In the genomic region with DNA sequence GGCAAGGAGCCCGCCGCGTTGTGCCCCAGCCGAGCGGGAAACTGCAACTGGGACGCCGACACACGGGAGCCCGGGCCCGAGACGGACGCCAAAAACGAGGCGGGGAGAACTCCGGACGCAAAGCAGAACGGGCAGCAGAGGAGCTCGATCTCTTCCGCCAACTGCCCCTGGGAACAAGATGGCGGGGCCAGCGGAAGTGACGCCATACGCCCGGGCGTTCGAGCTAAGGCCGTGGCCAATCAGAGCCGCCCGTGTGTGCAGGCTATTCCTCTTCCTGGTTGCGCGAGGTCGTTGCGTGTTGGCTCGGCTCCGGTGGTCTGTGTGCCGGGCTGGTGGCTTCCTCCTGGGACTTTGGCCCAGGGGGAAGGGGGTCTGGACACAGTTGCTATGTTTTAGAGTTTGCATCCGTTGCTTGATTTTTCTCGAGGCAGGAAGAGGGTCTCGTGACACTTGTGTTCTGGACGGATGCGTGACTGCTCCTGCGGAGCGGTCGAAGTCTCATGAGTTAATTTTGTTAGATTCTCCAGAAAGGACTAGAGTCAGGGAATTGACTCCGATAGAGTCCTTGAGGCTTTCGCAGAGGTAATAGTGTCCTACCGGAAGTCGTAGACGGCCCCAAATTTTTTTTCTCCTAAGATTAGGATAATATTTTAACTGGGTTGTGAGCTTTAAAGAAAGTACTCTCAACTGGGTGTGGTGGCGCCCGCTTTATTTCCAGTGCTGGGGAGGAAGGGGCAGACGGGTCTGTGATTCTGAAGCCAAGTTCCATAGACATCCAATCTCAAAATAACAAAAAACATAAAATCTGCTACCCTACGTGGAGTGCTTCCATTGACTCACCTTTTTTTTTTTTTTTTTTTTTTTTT, we compare ENCODE assay signal across 8 mouse cellular contexts. TPM values are rescaled to one million over a fixed set of nuclear protein-coding genes. Genes with fewer than 3 reads are reported as not detected.
DNase-seq lines count a peak whose midpoint lies in the region; ATAC-seq and TF ChIP-seq lines count a peak whose summit lies in the region.

A gene (minus strand): TSS at position 180 of the 866 bp plus-strand sequence.

- ATAC-seq in forebrain, embryonic 12.5 days (ENCODE audit: low FRiP score): peak; percentile 99
- peak; percentile 98 for ATAC-seq in heart, postnatal 0 days (ENCODE audit: insufficient read depth, low read depth)
- ATAC-seq in liver, embryonic 16.5 days (ENCODE audit: low read depth): peak; percentile 97
- peak; percentile 100 for ATAC-seq in neural tube, embryonic 13.5 days (ENCODE audit: low read depth)

- 2% methylated on average over 53 of the region's 53 CpGs for WGBS in forebrain, embryonic 12.5 days
- WGBS in heart, postnatal 0 days: under 1% methylated on average over 53 of the region's 53 CpGs
- under 1% methylated on average over 53 of the region's 53 CpGs for WGBS in liver, embryonic 16.5 days (ENCODE audit: insufficient replicate concordance)
- WGBS in neural tube, embryonic 13.5 days: 1% methylated on average over 53 of the region's 53 CpGs

- peak; percentile 96 for TF ChIP-seq POLR2A in testis, adult 2 months (IDR thresholded peaks at IDR 0.05; ENCODE audit: control insufficient read depth, low read depth, low read length)

- peaks cover 35% of the 10 kb centered on the region for H3K36me3 ChIP-seq in E14TG2a.4 (ENCODE audit: insufficient read depth, low read length)
- peaks cover 9% of the 10 kb centered on the region for H3K36me3 ChIP-seq in forebrain, embryonic 12.5 days (replicated peaks)
- H3K36me3 ChIP-seq in heart, postnatal 0 days (replicated peaks; ENCODE audit: control insufficient read depth, insufficient read depth, low read length): peaks cover 15% of the 10 kb centered on the region; the same call in 1 of the 2 replicates
- peaks cover 14% of the 10 kb centered on the region for H3K36me3 ChIP-seq in liver, embryonic 16.5 days (ENCODE audit: control insufficient read depth, insufficient read depth)
- H3K36me3 ChIP-seq in neural tube, embryonic 13.5 days: peaks cover 11% of the 10 kb centered on the region; the same call in 1 of the 2 replicates
- no peaks in the 10 kb centered on the region; the same call in 1 of the 2 replicates for H3K36me3 ChIP-seq in testis, adult 2 months (ENCODE audit: control insufficient read depth, insufficient read depth, low read length)

- H3K27ac ChIP-seq in forebrain, embryonic 12.5 days: peak within 1 kb of the TSS; percentile 98
- H3K27ac ChIP-seq in heart, postnatal 0 days (ENCODE audit: low read depth): peak within 1 kb of the TSS; percentile 100
- peak within 1 kb of the TSS; percentile 99 for H3K27ac ChIP-seq in liver, embryonic 16.5 days (ENCODE audit: low read length)
- H3K27ac ChIP-seq in neural tube, embryonic 13.5 days (replicated peaks): peak within 1 kb of the TSS; percentile 98
- peak within 1 kb of the TSS; percentile 96 for H3K27ac ChIP-seq in testis, adult 2 months (ENCODE audit: control insufficient read depth, insufficient read depth, low read depth, low read length)

- peaks cover 35% of the 10 kb centered on the region for H3K4me1 ChIP-seq in E14TG2a.4 (replicated peaks; ENCODE audit: low read depth, low read length)
- peaks cover 22% of the 10 kb centered on the region for H3K4me1 ChIP-seq in forebrain, embryonic 12.5 days
- peaks cover 7% of the 10 kb centered on the region for H3K4me1 ChIP-seq in heart, postnatal 0 days (ENCODE audit: control insufficient read depth, insufficient read depth)
- peaks cover 10% of the 10 kb centered on the region for H3K4me1 ChIP-seq in liver, embryonic 16.5 days (ENCODE audit: control insufficient read depth, low read depth, low read length)
- peaks cover 28% of the 10 kb centered on the region for H3K4me1 ChIP-seq in neural tube, embryonic 13.5 days (replicated peaks)
- H3K4me1 ChIP-seq in testis, adult 2 months (ENCODE audit: control insufficient read depth, insufficient read depth, low read length): peaks cover 20% of the 10 kb centered on the region

- no peaks in the 10 kb centered on the region for H3K27me3 ChIP-seq in E14TG2a.4 (ENCODE audit: insufficient read depth, low read length)
- H3K27me3 ChIP-seq in forebrain, embryonic 12.5 days: no peaks in the 10 kb centered on the region
- no peaks in the 10 kb centered on the region for H3K27me3 ChIP-seq in heart, postnatal 0 days (ENCODE audit: control insufficient read depth, insufficient read depth, low read length)
- no peaks in the 10 kb centered on the region for H3K27me3 ChIP-seq in liver, embryonic 16.5 days (ENCODE audit: control insufficient read depth, insufficient read depth, low read depth, low read length)
- no peaks in the 10 kb centered on the region for H3K27me3 ChIP-seq in neural tube, embryonic 13.5 days
- no peaks in the 10 kb centered on the region for H3K27me3 ChIP-seq in testis, adult 2 months (ENCODE audit: control insufficient read depth, insufficient read depth, low read length)

- peaks cover 22% of the 10 kb centered on the region; the same call in 1 of the 2 replicates for H3K9me3 ChIP-seq in E14TG2a.4 (ENCODE audit: low read length)
- H3K9me3 ChIP-seq in forebrain, embryonic 12.5 days: no peaks in the 10 kb centered on the region
- H3K9me3 ChIP-seq in heart, postnatal 0 days (replicated peaks; ENCODE audit: control insufficient read depth, low read length): no peaks in the 10 kb centered on the region
- no peaks in the 10 kb centered on the region for H3K9me3 ChIP-seq in liver, embryonic 16.5 days (replicated peaks; ENCODE audit: control insufficient read depth, low read length)
- no peaks in the 10 kb centered on the region for H3K9me3 ChIP-seq in neural tube, embryonic 13.5 days

- no peak; the same call in 1 of the 2 replicates for TF ChIP-seq EP300 in heart, postnatal 0 days (IDR thresholded peaks at IDR 0.05; ENCODE audit: low read depth)

- no peak for TF ChIP-seq CTCF in E14TG2a.4 (conservative IDR thresholded peaks at IDR 0.05; ENCODE audit: low read length)
- TF ChIP-seq CTCF in heart, postnatal 0 days (IDR thresholded peaks at IDR 0.05; ENCODE audit: low read depth): no peak
- 0 out of 2 replicates have a peak, but pooled peaks have one; percentile 12 for TF ChIP-seq CTCF in testis, adult 2 months (IDR thresholded peaks at IDR 0.05; ENCODE audit: control insufficient read depth, insufficient read depth, insufficient replicate concordance, low read depth, low read length)

- peak within 1 kb of the TSS; percentile 94 for H3K4me3 ChIP-seq in E14TG2a.4 (replicated peaks; ENCODE audit: low read length)
- H3K4me3 ChIP-seq in forebrain, embryonic 12.5 days (replicated peaks): peak within 1 kb of the TSS; percentile 99
- peak within 1 kb of the TSS; percentile 99 for H3K4me3 ChIP-seq in heart, postnatal 0 days (ENCODE audit: low read depth, low read length)
- H3K4me3 ChIP-seq in liver, embryonic 16.5 days (ENCODE audit: low read depth, low read length): peak within 1 kb of the TSS; percentile 96
- H3K4me3 ChIP-seq in neural tube, embryonic 13.5 days: peak within 1 kb of the TSS; percentile 91
- H3K4me3 ChIP-seq in testis, adult 2 months (ENCODE audit: control insufficient read depth, low read depth, low read length): peak within 1 kb of the TSS; percentile 96

- H3K9ac ChIP-seq in forebrain, embryonic 12.5 days: peak within 1 kb of the TSS; percentile 92
- peak within 1 kb of the TSS; percentile 92 for H3K9ac ChIP-seq in heart, postnatal 0 days (replicated peaks; ENCODE audit: low read depth, low read length)
- H3K9ac ChIP-seq in liver, embryonic 16.5 days (ENCODE audit: low read depth, low read length): peak within 1 kb of the TSS; percentile 98
- H3K9ac ChIP-seq in neural tube, embryonic 13.5 days: peak within 1 kb of the TSS; percentile 92

- peak within 1 kb of the TSS; percentile 93 for H3K4me2 ChIP-seq in forebrain, embryonic 12.5 days
- peak within 1 kb of the TSS; percentile 98 for H3K4me2 ChIP-seq in heart, postnatal 0 days (ENCODE audit: low read depth, low read length)
- peak within 1 kb of the TSS; percentile 92 for H3K4me2 ChIP-seq in liver, embryonic 16.5 days (ENCODE audit: low read depth, low read length)
- H3K4me2 ChIP-seq in neural tube, embryonic 13.5 days: peak within 1 kb of the TSS; percentile 94

- peak; percentile 93 for DNase-seq in c-Kit-positive CD71-positive TER-119-positive erythroid progenitor cells, embryonic 14.5 days (ENCODE audit: low spot score)
- peak; percentile 94 for DNase-seq in heart, postnatal 0 days (ENCODE audit: low spot score)
- peak; percentile 97 to 98 for DNase-seq in kidney, postnatal 4 days

RNA-seq across cellular contexts. Expression of the gene that starts here (rescaled TPM):
- 85.1 and 87.0 TPM in 2 replicates for polyA plus RNA-seq in forebrain, embryonic 12.5 days (2016; fragmentation: Nextera tagmentation; extraction: Ambion mirVana)
- 25.2 and 33.8 TPM in 2 replicates for total RNA-seq in heart, postnatal 0 days (2014; rRNA removed; ENCODE audit: low replicate concordance)
- polyA plus RNA-seq in heart, postnatal 0 days (2015; fragmentation: Nextera tagmentation; extraction: Ambion mirVana): 27.5 and 27.8 TPM in 2 replicates
- 24.5 and 24.9 TPM in 2 replicates for polyA plus RNA-seq in liver, embryonic 16.5 days (2015; fragmentation: Nextera tagmentation; extraction: Ambion mirVana)
- polyA plus RNA-seq in neural tube, embryonic 13.5 days (2015; fragmentation: Nextera tagmentation; extraction: Ambion mirVana): 63.6 and 79.4 TPM in 2 replicates
- polyA plus RNA-seq in testis, adult 2 months (2012; rRNA removed): 23.3 and 23.6 TPM in 2 replicates

Comparison
In these comparisons a context has a peak if more than half of its experiments do, and no peak if none do; other contexts are left out.
1. Peak in every context shown above with its lines: DNase-seq, ATAC-seq, H3K4me3 ChIP-seq and H3K27ac ChIP-seq.